Mouse (Mus musculus) megakaryocyte-erythroid progenitor cell, adult 5-6 weeks (primary cell): ENCODE results near the gene Kctd19. TPM values are rescaled to one million over a fixed set of nuclear protein-coding genes. Genes with fewer than 3 reads are reported as not detected.
A peak's percentile ranks its signal among the peaks of the same experiment; 100 is the strongest.

Source experiments
- ATAC-seq: replicated peaks from 2 replicates; pipeline ENCODE4 v1.8.0; 2016; ENCODE audit warnings: mild to moderate bottlenecking, inconsistent platforms; ENCODE audit not compliant: severe bottlenecking, poor library complexity, low FRiP score, low TSS enrichment
- total RNA-seq, 2 experiments: library from RNA; stranded (forward) in 1 of 2; stranded (reverse) in 1 of 2; fragments of 200-1000, 215-1000 nt in 1 of 2; fragments of >200 nt in 1 of 2; fragmentation: Nextera tagmentation in 1 of 2; gene quantifications; 2 replicates each; pipeline ENCODE4 v1.2.3; 2014 to 2017

Kctd19 gene
- total RNA-seq, 2 experiments from 2014 or later: not detected

GRCm38 (mm10) chr8:105342768-105343167 lies 70.5 kb downstream of the Kctd19 start:
- ATAC-seq: no peak

GRCm38 (mm10) chr8:105341399-105341798 lies 71.9 kb downstream of the Kctd19 start:
- no peak for ATAC-seq

- peak; percentile 60 for ATAC-seq
These were observed 73.2 kb downstream of the Kctd19 start for GRCm38 (mm10) chr8:105339886-105340635.

DNA sequence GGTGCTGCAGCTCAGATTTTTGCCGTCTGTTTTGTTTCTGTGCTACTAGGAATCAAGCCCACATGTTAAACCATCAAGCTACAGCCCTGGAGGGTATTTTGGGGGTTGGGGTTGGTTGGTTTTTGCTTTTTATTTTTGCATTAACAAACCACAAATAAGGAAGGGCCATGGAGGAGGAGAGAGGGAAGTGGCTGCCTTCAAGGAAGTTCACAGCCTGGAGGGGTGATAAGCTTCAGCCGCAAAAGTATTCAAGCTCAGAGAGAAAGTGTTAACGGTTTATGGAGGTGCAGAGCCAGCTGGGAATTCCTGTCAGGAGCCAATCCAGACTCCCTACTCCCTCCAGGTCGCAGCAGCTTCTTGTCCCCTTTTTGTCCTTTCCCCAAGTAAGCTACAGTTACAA lies 74.3 kb downstream of the Kctd19 start:
- no peak for ATAC-seq

DNA sequence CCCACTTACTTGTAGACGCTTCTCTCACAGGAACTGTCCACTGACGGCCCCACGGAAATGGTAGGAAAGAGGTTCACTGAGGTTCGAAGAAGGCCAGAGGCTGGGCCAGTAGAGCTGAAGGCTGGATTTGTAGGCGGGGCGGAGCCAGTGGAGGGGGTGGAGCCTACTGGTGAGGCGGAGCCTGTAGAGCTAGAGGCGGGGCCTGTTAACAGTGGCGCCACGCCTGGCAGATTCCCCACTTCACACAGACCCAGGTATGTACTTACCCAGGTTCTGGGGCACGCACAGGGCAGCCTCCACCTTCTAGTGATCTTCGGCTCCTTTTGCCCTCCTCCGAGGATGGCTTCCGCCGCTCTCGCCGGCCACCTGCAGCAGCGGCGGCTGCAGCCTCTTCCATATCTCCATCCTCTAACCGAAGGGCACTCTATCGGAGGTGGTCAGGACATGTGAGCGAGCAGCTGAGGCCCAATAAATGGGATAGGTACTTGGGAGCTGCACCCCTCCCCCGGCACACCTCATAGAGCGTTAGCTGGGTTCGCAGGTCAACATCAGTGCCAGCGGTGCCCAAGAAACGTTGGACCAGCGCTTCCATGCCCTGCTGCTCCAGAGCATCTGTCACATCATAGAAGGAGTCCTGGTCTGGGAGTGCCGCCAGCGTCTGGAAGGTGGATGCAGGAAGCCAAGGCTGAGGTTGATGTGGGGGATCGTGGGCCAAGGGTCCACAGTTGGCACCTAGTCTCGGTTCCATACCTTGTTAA lies 76.8 kb downstream of the Kctd19 start:
- no peak for ATAC-seq

Other genes with a start within 250 kb of the Kctd19 start
- gene Cbfb, start 242.8 kb downstream of the Kctd19 start, total RNA-seq (2014; fragmentation: Nextera tagmentation): 29.5 and 34.0 TPM in 2 replicates
- gene Cbfb, start 242.8 kb downstream of the Kctd19 start, total RNA-seq (2017): 48.2 and 98.0 TPM in 2 replicates
- gene D230025D16Rik, start 188.4 kb downstream of the Kctd19 start, total RNA-seq (2014; fragmentation: Nextera tagmentation): 22.9 and 24.2 TPM in 2 replicates
- 11.3 and 15.1 TPM in 2 replicates for gene D230025D16Rik, start 188.4 kb downstream of the Kctd19 start, total RNA-seq (2017)
- 1.4 and 2.6 TPM in 2 replicates for gene B3gnt9, start 158.3 kb downstream of the Kctd19 start, total RNA-seq (2014; fragmentation: Nextera tagmentation)
- gene B3gnt9, start 158.3 kb downstream of the Kctd19 start, total RNA-seq (2017): 0.23 TPM in 1 of 2 replicates, not detected in the other
- 10.1 and 18.1 TPM in 2 replicates for gene Tradd, start 148.9 kb downstream of the Kctd19 start, total RNA-seq (2014; fragmentation: Nextera tagmentation)
- gene Tradd, start 148.9 kb downstream of the Kctd19 start, total RNA-seq (2017): 14.0 and 15.0 TPM in 2 replicates
- 2.4 and 2.7 TPM in 2 replicates for gene Fbxl8, start 148.9 kb downstream of the Kctd19 start, total RNA-seq (2014; fragmentation: Nextera tagmentation)
- 1.7 and 1.9 TPM in 2 replicates for gene Fbxl8, start 148.9 kb downstream of the Kctd19 start, total RNA-seq (2017)
- not detected in 2 replicates for gene Hsf4, start 143.7 kb downstream of the Kctd19 start, total RNA-seq (2014; fragmentation: Nextera tagmentation)
- gene Hsf4, start 143.7 kb downstream of the Kctd19 start, total RNA-seq (2017): not detected in 2 replicates
- 0.49 TPM in 1 of 2 replicates, not detected in the other for gene Nol3, start 137.4 kb downstream of the Kctd19 start, total RNA-seq (2014; fragmentation: Nextera tagmentation)
- gene Nol3, start 137.4 kb downstream of the Kctd19 start, total RNA-seq (2017): 0.04 TPM in 1 of 2 replicates, not detected in the other
- 3.2 and 4.9 TPM in 2 replicates for gene 4931428F04Rik, start 123.6 kb downstream of the Kctd19 start, total RNA-seq (2014; fragmentation: Nextera tagmentation)
- 0.42 and 5.5 TPM in 2 replicates for gene 4931428F04Rik, start 123.6 kb downstream of the Kctd19 start, total RNA-seq (2017)
- 0.64 and 7.1 TPM in 2 replicates for gene Exoc3l, start 117.4 kb downstream of the Kctd19 start, total RNA-seq (2014; fragmentation: Nextera tagmentation)
- gene Exoc3l, start 117.4 kb downstream of the Kctd19 start, total RNA-seq (2017): 0.27 TPM in 1 of 2 replicates, not detected in the other
- 385 and 390 TPM in 2 replicates for gene E2f4, start 115.8 kb downstream of the Kctd19 start, total RNA-seq (2014; fragmentation: Nextera tagmentation)
- 74.9 and 128 TPM in 2 replicates for gene E2f4, start 115.8 kb downstream of the Kctd19 start, total RNA-seq (2017)
- gene Elmo3, start 107.9 kb downstream of the Kctd19 start, total RNA-seq (2014; fragmentation: Nextera tagmentation): 1.4 and 7.7 TPM in 2 replicates
- gene Elmo3, start 107.9 kb downstream of the Kctd19 start, total RNA-seq (2017): 0.61 TPM in 1 of 2 replicates, not detected in the other
- 8.3 and 9.8 TPM in 2 replicates for gene Lrrc29, start 87.2 kb downstream of the Kctd19 start, total RNA-seq (2014; fragmentation: Nextera tagmentation)
- 4.8 TPM in 2 replicates for gene Lrrc29, start 87.2 kb downstream of the Kctd19 start, total RNA-seq (2017)
- gene Tmem208, start 87.1 kb downstream of the Kctd19 start, total RNA-seq (2014; fragmentation: Nextera tagmentation): 86.9 and 175 TPM in 2 replicates
- 46.9 and 64.6 TPM in 2 replicates for gene Tmem208, start 87.1 kb downstream of the Kctd19 start, total RNA-seq (2017)
- 7.0 and 9.1 TPM in 2 replicates for gene Fhod1, start 65.5 kb downstream of the Kctd19 start, total RNA-seq (2014; fragmentation: Nextera tagmentation)
- 0.99 and 8.2 TPM in 2 replicates for gene Fhod1, start 65.5 kb downstream of the Kctd19 start, total RNA-seq (2017)
- gene Slc9a5, start 64.7 kb downstream of the Kctd19 start, total RNA-seq (2014; fragmentation: Nextera tagmentation): 0.22 TPM in 1 of 2 replicates, not detected in the other
- 0.04 TPM in 1 of 2 replicates, not detected in the other for gene Slc9a5, start 64.7 kb downstream of the Kctd19 start, total RNA-seq (2017)
- not detected in 2 replicates for gene Plekhg4, start 40.2 kb downstream of the Kctd19 start, total RNA-seq (2014; fragmentation: Nextera tagmentation)
- gene Plekhg4, start 40.2 kb downstream of the Kctd19 start, total RNA-seq (2017): not detected in 2 replicates
- 0.61 and 1.5 TPM in 2 replicates for gene Lrrc36, start 69 bp upstream of the Kctd19 start, total RNA-seq (2014; fragmentation: Nextera tagmentation)
- gene Lrrc36, start 69 bp upstream of the Kctd19 start, total RNA-seq (2017): 0.46 TPM in 1 of 2 replicates, not detected in the other
- 0.45 and 1.4 TPM in 2 replicates for gene Tppp3, start 58.0 kb upstream of the Kctd19 start, total RNA-seq (2014; fragmentation: Nextera tagmentation)
- 1.3 TPM in 1 of 2 replicates, not detected in the other for gene Tppp3, start 58.0 kb upstream of the Kctd19 start, total RNA-seq (2017)
- 8.4 and 12.8 TPM in 2 replicates for gene Zdhhc1, start 83.4 kb upstream of the Kctd19 start, total RNA-seq (2014; fragmentation: Nextera tagmentation)
- gene Zdhhc1, start 83.4 kb upstream of the Kctd19 start, total RNA-seq (2017): 2.2 and 3.8 TPM in 2 replicates
- gene Hsd11b2, start 105.3 kb upstream of the Kctd19 start, total RNA-seq (2014; fragmentation: Nextera tagmentation): 0.20 TPM in 1 of 2 replicates, not detected in the other
- gene Hsd11b2, start 105.3 kb upstream of the Kctd19 start, total RNA-seq (2017): 0.19 TPM in 1 of 2 replicates, not detected in the other
- gene Atp6v0d1, start 152.5 kb upstream of the Kctd19 start, total RNA-seq (2014; fragmentation: Nextera tagmentation): 51.9 and 70.3 TPM in 2 replicates
- gene Atp6v0d1, start 152.5 kb upstream of the Kctd19 start, total RNA-seq (2017): 21.0 and 32.0 TPM in 2 replicates
- gene Ripor1, start 191.8 kb upstream of the Kctd19 start, total RNA-seq (2014; fragmentation: Nextera tagmentation): 148 and 206 TPM in 2 replicates
- gene Ripor1, start 191.8 kb upstream of the Kctd19 start, total RNA-seq (2017): 16.7 and 20.6 TPM in 2 replicates
- 96.1 and 112 TPM in 2 replicates for gene Ctcf, start 223.1 kb upstream of the Kctd19 start, total RNA-seq (2014; fragmentation: Nextera tagmentation)
- 113 and 160 TPM in 2 replicates for gene Ctcf, start 223.1 kb upstream of the Kctd19 start, total RNA-seq (2017)
- gene Agrp, start 223.9 kb upstream of the Kctd19 start, total RNA-seq (2014; fragmentation: Nextera tagmentation): not detected in 2 replicates
- gene Agrp, start 223.9 kb upstream of the Kctd19 start, total RNA-seq (2017): not detected in 2 replicates